In the genomic region with DNA sequence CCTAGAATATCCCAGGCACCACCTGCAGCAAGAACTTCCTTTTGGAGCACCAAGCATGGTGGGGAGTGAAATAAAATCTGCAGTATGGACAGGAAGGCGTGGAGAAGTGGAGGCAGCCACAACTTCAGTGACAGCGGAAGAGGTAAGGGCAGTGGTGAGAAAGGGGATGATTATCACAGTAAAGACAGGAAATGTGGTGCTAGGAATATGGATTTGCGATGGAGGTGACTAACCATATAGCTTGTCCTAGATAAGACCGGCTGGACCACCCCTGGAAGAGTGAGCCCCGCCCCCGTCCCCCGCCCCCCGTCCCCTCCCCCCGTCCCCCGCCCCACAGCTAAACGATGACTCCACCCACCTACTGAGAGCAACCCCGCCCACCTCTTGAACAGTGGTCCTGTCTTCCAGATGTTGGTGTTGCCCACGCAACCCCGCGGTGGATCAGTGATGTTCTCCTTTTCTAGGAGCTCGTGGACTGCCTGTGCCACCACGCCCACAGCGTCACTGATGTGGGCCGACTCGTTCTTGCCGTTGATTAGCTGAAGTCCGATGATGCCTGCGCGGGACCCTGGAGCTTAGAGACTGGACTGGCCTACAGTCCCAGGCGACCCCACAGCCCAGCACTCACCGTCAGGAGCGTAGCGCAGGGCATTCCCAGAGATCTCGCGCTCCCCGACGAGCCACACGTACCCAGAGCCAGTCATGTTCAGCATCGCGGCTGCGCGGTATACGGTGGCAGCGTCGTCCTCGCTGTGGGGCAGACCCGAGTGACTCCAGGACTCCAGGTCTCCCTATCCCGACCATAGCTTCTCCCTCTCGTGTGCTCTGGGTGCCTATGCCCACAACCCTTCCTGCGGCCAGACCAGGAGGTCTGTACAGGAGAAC, we compare ENCODE assay signal across 8 mouse cellular contexts. TPM values are rescaled to one million over a fixed set of nuclear protein-coding genes. Genes with fewer than 3 reads are reported as not detected.
DNase-seq lines count a peak whose midpoint lies in the region; ATAC-seq and TF ChIP-seq lines count a peak whose summit lies in the region.

No protein-coding gene starts in this region.

- H3K36me3 ChIP-seq in embryonic facial prominence, embryonic 10.5 days (replicated peaks) = no peaks in the 10 kb centered on the region
- H3K36me3 ChIP-seq in hindbrain, embryonic 15.5 days = peaks cover 26% of the 10 kb centered on the region
- H3K36me3 ChIP-seq in lung, postnatal 0 days (ENCODE audit: insufficient read depth, low read length) = no peaks in the 10 kb centered on the region

- peak; percentile 56 for DNase-seq in cerebellum, adult 9-11 months
- DNase-seq in cerebellum, adult 8-10 months = no peak
- peak; percentile 60 for DNase-seq in CD4-positive, CD25-positive, alpha-beta regulatory T cell, adult 2 months (ENCODE audit: low read depth, low spot score)
- peak; percentile 77 for DNase-seq in embryonic facial prominence, embryonic 10.5 days (ENCODE audit: low spot score)
- DNase-seq in lung, postnatal 0 days (ENCODE audit: low spot score) = no peak
- peak; percentile 82 for DNase-seq in retina, postnatal 1 day
- no peak for DNase-seq in ovary, postnatal 36 days (ENCODE audit: low spot score)

- ATAC-seq in hindbrain, embryonic 15.5 days (ENCODE audit: low FRiP score, low read depth) = peak; percentile 88
- peak; percentile 14 for ATAC-seq in lung, postnatal 0 days

- peak overlapping the region; percentile 49 for H3K9ac ChIP-seq in hindbrain, embryonic 15.5 days
- H3K9ac ChIP-seq in lung, postnatal 0 days (replicated peaks; ENCODE audit: low read depth) = no peak overlapping the region

- no peak for TF ChIP-seq EP300 in lung, postnatal 0 days (IDR thresholded peaks at IDR 0.05)

- no peak for TF ChIP-seq CTCF in lung, postnatal 0 days (IDR thresholded peaks at IDR 0.05)

- no peak overlapping the region; the same call in 1 of the 2 replicates for H3K27ac ChIP-seq in embryonic facial prominence, embryonic 10.5 days (replicated peaks)
- peak overlapping the region; percentile 63 for H3K27ac ChIP-seq in hindbrain, embryonic 15.5 days (replicated peaks)
- no peak overlapping the region for H3K27ac ChIP-seq in lung, postnatal 0 days (ENCODE audit: low read length)

- peak overlapping the region; percentile 69 for H3K4me2 ChIP-seq in hindbrain, embryonic 15.5 days
- H3K4me2 ChIP-seq in lung, postnatal 0 days (replicated peaks; ENCODE audit: low read depth, low read length) = peak overlapping the region; percentile 60

- H3K4me3 ChIP-seq in embryonic facial prominence, embryonic 10.5 days = peak overlapping the region; percentile 57
- H3K4me3 ChIP-seq in hindbrain, embryonic 15.5 days = peak overlapping the region; percentile 42
- peak overlapping the region; percentile 34; the same call in 1 of the 2 replicates for H3K4me3 ChIP-seq in lung, postnatal 0 days (ENCODE audit: low read depth, low read length)

- peaks cover 75% of the 10 kb centered on the region for H3K27me3 ChIP-seq in embryonic facial prominence, embryonic 10.5 days (replicated peaks; ENCODE audit: low read depth, poor library complexity, severe bottlenecking)
- H3K27me3 ChIP-seq in hindbrain, embryonic 15.5 days = peaks cover 42% of the 10 kb centered on the region
- peaks cover 9% of the 10 kb centered on the region; the same call in 1 of the 2 replicates for H3K27me3 ChIP-seq in lung, postnatal 0 days (replicated peaks; ENCODE audit: insufficient read depth, low read length)

- WGBS in embryonic facial prominence, embryonic 10.5 days = 2% methylated on average over 45 of the region's 45 CpGs
- 4% methylated on average over 45 of the region's 45 CpGs for WGBS in hindbrain, embryonic 15.5 days
- WGBS in lung, postnatal 0 days = 2% methylated on average over 43 of the region's 45 CpGs

- H3K9me3 ChIP-seq in embryonic facial prominence, embryonic 10.5 days = no peaks in the 10 kb centered on the region
- no peaks in the 10 kb centered on the region for H3K9me3 ChIP-seq in hindbrain, embryonic 15.5 days
- H3K9me3 ChIP-seq in lung, postnatal 0 days (ENCODE audit: low read length) = no peaks in the 10 kb centered on the region

- peaks cover 15% of the 10 kb centered on the region for H3K4me1 ChIP-seq in embryonic facial prominence, embryonic 10.5 days
- H3K4me1 ChIP-seq in hindbrain, embryonic 15.5 days (replicated peaks) = peaks cover 12% of the 10 kb centered on the region
- H3K4me1 ChIP-seq in lung, postnatal 0 days (ENCODE audit: insufficient read depth, low read depth, low read length) = no peaks in the 10 kb centered on the region

RNA-seq across cellular contexts. Expression of gene Grin1, which starts 14.1 kb away (rescaled TPM):
- polyA plus RNA-seq in embryonic facial prominence, embryonic 10.5 days (2016; fragmentation: Nextera tagmentation; extraction: Ambion mirVana) = 0.89 and 1.4 TPM in 2 replicates
- 58.4 and 61.3 TPM in 2 replicates for polyA plus RNA-seq in hindbrain, embryonic 15.5 days (2015; fragmentation: Nextera tagmentation; extraction: Ambion mirVana)
- polyA plus RNA-seq in lung, postnatal 0 days (2015; fragmentation: Nextera tagmentation; extraction: Ambion mirVana) = 0.30 and 0.36 TPM in 2 replicates

RNA-seq across cellular contexts. Expression of gene Lrrc26, which starts 15.2 kb away (rescaled TPM):
- not detected in 2 replicates for polyA plus RNA-seq in embryonic facial prominence, embryonic 10.5 days (2016; fragmentation: Nextera tagmentation; extraction: Ambion mirVana)
- polyA plus RNA-seq in hindbrain, embryonic 15.5 days (2015; fragmentation: Nextera tagmentation; extraction: Ambion mirVana) = 0.18 TPM in 1 of 2 replicates, not detected in the other
- polyA plus RNA-seq in lung, postnatal 0 days (2015; fragmentation: Nextera tagmentation; extraction: Ambion mirVana) = 42.2 and 46.5 TPM in 2 replicates

RNA-seq across cellular contexts. Expression of gene Tmem210, which starts 17.0 kb away (rescaled TPM):
- polyA plus RNA-seq in embryonic facial prominence, embryonic 10.5 days (2016; fragmentation: Nextera tagmentation; extraction: Ambion mirVana) = not detected in 2 replicates
- polyA plus RNA-seq in hindbrain, embryonic 15.5 days (2015; fragmentation: Nextera tagmentation; extraction: Ambion mirVana) = not detected in 2 replicates
- not detected in 2 replicates for polyA plus RNA-seq in lung, postnatal 0 days (2015; fragmentation: Nextera tagmentation; extraction: Ambion mirVana)

RNA-seq across cellular contexts. Expression of gene Man1b1, which starts 27.2 kb away (rescaled TPM):
- polyA plus RNA-seq in embryonic facial prominence, embryonic 10.5 days (2016; fragmentation: Nextera tagmentation; extraction: Ambion mirVana) = 50.4 and 51.9 TPM in 2 replicates
- 43.6 and 45.2 TPM in 2 replicates for polyA plus RNA-seq in hindbrain, embryonic 15.5 days (2015; fragmentation: Nextera tagmentation; extraction: Ambion mirVana)
- polyA plus RNA-seq in lung, postnatal 0 days (2015; fragmentation: Nextera tagmentation; extraction: Ambion mirVana) = 36.8 and 40.9 TPM in 2 replicates

RNA-seq across cellular contexts. Expression of gene Anapc2, which starts 32.6 kb away (rescaled TPM):
- 147 and 151 TPM in 2 replicates for polyA plus RNA-seq in embryonic facial prominence, embryonic 10.5 days (2016; fragmentation: Nextera tagmentation; extraction: Ambion mirVana)
- 139 and 143 TPM in 2 replicates for polyA plus RNA-seq in hindbrain, embryonic 15.5 days (2015; fragmentation: Nextera tagmentation; extraction: Ambion mirVana)
- polyA plus RNA-seq in lung, postnatal 0 days (2015; fragmentation: Nextera tagmentation; extraction: Ambion mirVana) = 88.4 and 89.0 TPM in 2 replicates

Comparison
In these comparisons a context has a peak if more than half of its experiments do, and no peak if none do; other contexts are left out.
1. DNase-seq: peak in cerebellum, adult 9-11 months (single experiment), CD4-positive, CD25-positive, alpha-beta regulatory T cell, adult 2 months (single experiment), embryonic facial prominence, embryonic 10.5 days (single experiment) and retina, postnatal 1 day (single experiment); none in cerebellum, adult 8-10 months (single experiment), lung, postnatal 0 days (single experiment) and ovary, postnatal 36 days (single experiment).
2. RNA of gene Grin1, which starts 14.1 kb away (polyA plus RNA-seq): 58.4 to 61.3 TPM in hindbrain, embryonic 15.5 days; 0.89 to 1.4 TPM in embryonic facial prominence, embryonic 10.5 days and 0.30 to 0.36 TPM in lung, postnatal 0 days; every median in the first group is over 10 times any median in the second.
3. RNA of gene Lrrc26, which starts 15.2 kb away (polyA plus RNA-seq): 42.2 to 46.5 TPM in lung, postnatal 0 days; 0.18 TPM in hindbrain, embryonic 15.5 days and not detected in embryonic facial prominence, embryonic 10.5 days; every median in the first group is over 10 times any median in the second.
4. Peak in every context shown above with its lines, with median percentiles within 50 percentile points of each other: H3K4me3 ChIP-seq.